8 mouse cellular contexts compared by ENCODE assay signal in the genomic region with DNA sequence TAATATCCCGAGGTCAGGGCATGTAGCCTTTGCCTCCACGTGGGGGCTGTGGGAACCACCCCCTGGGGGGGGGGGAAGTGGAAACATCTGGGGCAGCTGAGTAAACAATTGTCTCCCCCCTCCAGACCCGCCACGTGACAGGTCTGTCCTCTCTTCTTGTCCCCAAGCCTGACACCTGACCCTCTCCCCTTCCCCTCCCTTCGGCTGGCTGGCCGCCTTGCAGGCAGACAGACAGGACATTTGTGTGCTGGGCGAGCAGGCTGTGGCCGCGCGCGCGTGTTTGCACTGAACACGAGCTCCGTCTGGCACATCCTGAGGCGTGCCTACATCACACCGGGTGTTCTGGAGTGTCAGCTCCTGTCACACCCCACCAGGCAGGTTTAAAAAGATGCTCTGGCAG. TPM values are rescaled to one million over a fixed set of nuclear protein-coding genes. Genes with fewer than 3 reads are reported as not detected.
DNase-seq lines count a peak whose midpoint lies in the region; ATAC-seq and TF ChIP-seq lines count a peak whose summit lies in the region.

No protein-coding gene starts in this region.

- H3K27ac ChIP-seq in intestine, embryonic 14.5 days (ENCODE audit: low read depth) = no peak overlapping the region
- no peak overlapping the region for H3K27ac ChIP-seq in intestine, embryonic 16.5 days (ENCODE audit: low read length)
- peak overlapping the region; percentile 63 for H3K27ac ChIP-seq in embryonic facial prominence, embryonic 10.5 days (replicated peaks)
- H3K27ac ChIP-seq in limb, embryonic 13.5 days = no peak overlapping the region

- H3K9ac ChIP-seq in intestine, embryonic 14.5 days (ENCODE audit: low read length) = no peak overlapping the region
- H3K9ac ChIP-seq in intestine, embryonic 16.5 days (ENCODE audit: low read depth, low read length) = no peak overlapping the region
- no peak overlapping the region for H3K9ac ChIP-seq in limb, embryonic 13.5 days

- no peak overlapping the region for H3K4me3 ChIP-seq in intestine, embryonic 14.5 days (ENCODE audit: low read depth, low read length)
- H3K4me3 ChIP-seq in intestine, embryonic 16.5 days (ENCODE audit: low read length) = no peak overlapping the region
- peak overlapping the region; percentile 48 for H3K4me3 ChIP-seq in E14TG2a.4 (replicated peaks; ENCODE audit: low read length)
- peak overlapping the region; percentile 50 for H3K4me3 ChIP-seq in embryonic facial prominence, embryonic 10.5 days
- peak overlapping the region; percentile 22; the same call in 1 of the 2 replicates for H3K4me3 ChIP-seq in limb, embryonic 13.5 days

- H3K27me3 ChIP-seq in intestine, embryonic 14.5 days (replicated peaks; ENCODE audit: control insufficient read depth, insufficient read depth, low read length) = peaks cover 23% of the 10 kb centered on the region
- peaks cover 29% of the 10 kb centered on the region for H3K27me3 ChIP-seq in intestine, embryonic 16.5 days (replicated peaks; ENCODE audit: control insufficient read depth, insufficient read depth, low read length)
- peaks cover 34% of the 10 kb centered on the region for H3K27me3 ChIP-seq in E14TG2a.4 (ENCODE audit: insufficient read depth, low read length)
- H3K27me3 ChIP-seq in embryonic facial prominence, embryonic 10.5 days (replicated peaks; ENCODE audit: low read depth, poor library complexity, severe bottlenecking) = peaks cover 95% of the 10 kb centered on the region
- peaks cover 74% of the 10 kb centered on the region for H3K27me3 ChIP-seq in limb, embryonic 13.5 days
- H3K27me3 ChIP-seq in splenic B cell, adult 2 months (ENCODE audit: control insufficient read depth, insufficient read depth, low read length, poor library complexity, severe bottlenecking) = no peaks in the 10 kb centered on the region

- DNase-seq in intestine, embryonic 14.5 days (ENCODE audit: low spot score) = no peak
- peak; percentile 78 for DNase-seq in embryonic facial prominence, embryonic 10.5 days (ENCODE audit: low spot score)
- DNase-seq in splenic B cell, adult 2 months (ENCODE audit: low read depth, low spot score) = peak; percentile 79
- no peak for DNase-seq in adrenal gland, postnatal 10 days
- DNase-seq in T-cell, adult 2 months (ENCODE audit: low spot score) = no peak

- peaks cover 7% of the 10 kb centered on the region for H3K4me1 ChIP-seq in intestine, embryonic 14.5 days (replicated peaks; ENCODE audit: control insufficient read depth, insufficient read depth, low read length)
- peaks cover 15% of the 10 kb centered on the region for H3K4me1 ChIP-seq in intestine, embryonic 16.5 days (ENCODE audit: control insufficient read depth, insufficient read depth, low read length)
- peaks cover 88% of the 10 kb centered on the region for H3K4me1 ChIP-seq in E14TG2a.4 (replicated peaks; ENCODE audit: low read depth, low read length)
- peaks cover 43% of the 10 kb centered on the region for H3K4me1 ChIP-seq in embryonic facial prominence, embryonic 10.5 days
- H3K4me1 ChIP-seq in limb, embryonic 13.5 days = peaks cover 39% of the 10 kb centered on the region

- peak overlapping the region; percentile 34 for H3K4me2 ChIP-seq in intestine, embryonic 14.5 days (ENCODE audit: low read length)
- H3K4me2 ChIP-seq in intestine, embryonic 16.5 days (ENCODE audit: low read depth, low read length) = no peak overlapping the region
- peak overlapping the region; percentile 48 for H3K4me2 ChIP-seq in limb, embryonic 13.5 days (replicated peaks)

- no peaks in the 10 kb centered on the region for H3K36me3 ChIP-seq in intestine, embryonic 14.5 days (ENCODE audit: control insufficient read depth, insufficient read depth, low read length)
- no peaks in the 10 kb centered on the region for H3K36me3 ChIP-seq in intestine, embryonic 16.5 days (ENCODE audit: control insufficient read depth, insufficient read depth, low read length)
- H3K36me3 ChIP-seq in E14TG2a.4 (ENCODE audit: insufficient read depth, low read length) = no peaks in the 10 kb centered on the region
- H3K36me3 ChIP-seq in embryonic facial prominence, embryonic 10.5 days (replicated peaks) = no peaks in the 10 kb centered on the region
- no peaks in the 10 kb centered on the region for H3K36me3 ChIP-seq in limb, embryonic 13.5 days
- no peaks in the 10 kb centered on the region; the same call in 1 of the 2 replicates for H3K36me3 ChIP-seq in splenic B cell, adult 2 months (ENCODE audit: control insufficient read depth, insufficient read depth, low read length, poor library complexity, severe bottlenecking)

- no peak for TF ChIP-seq CTCF in E14TG2a.4 (conservative IDR thresholded peaks at IDR 0.05; ENCODE audit: low read length)

- 8% methylated on average over 16 of the region's 16 CpGs for WGBS in intestine, embryonic 14.5 days
- 11% methylated on average over 14 of the region's 16 CpGs for WGBS in intestine, embryonic 16.5 days
- WGBS in embryonic facial prominence, embryonic 10.5 days = 2% methylated on average over 16 of the region's 16 CpGs
- WGBS in limb, embryonic 13.5 days = 5% methylated on average over 16 of the region's 16 CpGs

- ATAC-seq in intestine, embryonic 14.5 days (replicated peaks; ENCODE audit: low FRiP score, low TSS enrichment, low read depth) = no peak
- ATAC-seq in intestine, embryonic 16.5 days = no peak
- no peak for ATAC-seq in limb, embryonic 13.5 days (ENCODE audit: low FRiP score, low read depth)

- no peaks in the 10 kb centered on the region for H3K9me3 ChIP-seq in intestine, embryonic 14.5 days (ENCODE audit: control insufficient read depth, low read length)
- no peaks in the 10 kb centered on the region for H3K9me3 ChIP-seq in intestine, embryonic 16.5 days (ENCODE audit: control insufficient read depth, low read length)
- H3K9me3 ChIP-seq in E14TG2a.4 (ENCODE audit: low read length) = no peaks in the 10 kb centered on the region
- H3K9me3 ChIP-seq in embryonic facial prominence, embryonic 10.5 days = no peaks in the 10 kb centered on the region
- H3K9me3 ChIP-seq in limb, embryonic 13.5 days = no peaks in the 10 kb centered on the region

RNA-seq across cellular contexts. Expression of a gene that starts 5.2 kb away (rescaled TPM):
- polyA plus RNA-seq in intestine, embryonic 14.5 days (2014; fragmentation: Nextera tagmentation; extraction: Ambion mirVana) = 3.7 and 4.0 TPM in 2 replicates
- 2.2 and 3.0 TPM in 2 replicates for polyA plus RNA-seq in intestine, embryonic 16.5 days (2015; fragmentation: Nextera tagmentation; extraction: Ambion mirVana)
- 1.8 and 2.2 TPM in 2 replicates for polyA plus RNA-seq in embryonic facial prominence, embryonic 10.5 days (2016; fragmentation: Nextera tagmentation; extraction: Ambion mirVana)
- polyA plus RNA-seq in limb, embryonic 13.5 days (2015; fragmentation: Nextera tagmentation; extraction: Ambion mirVana) = 5.1 and 5.6 TPM in 2 replicates
- total RNA-seq in adrenal gland, postnatal 10 days (2021) = 1 to 10 TPM; 7.4 to 9.2 TPM

RNA-seq across cellular contexts. Expression of a gene that starts 43.1 kb away (rescaled TPM):
- 0.26 and 0.50 TPM in 2 replicates for polyA plus RNA-seq in intestine, embryonic 14.5 days (2014; fragmentation: Nextera tagmentation; extraction: Ambion mirVana)
- polyA plus RNA-seq in intestine, embryonic 16.5 days (2015; fragmentation: Nextera tagmentation; extraction: Ambion mirVana) = 0.23 and 0.29 TPM in 2 replicates
- 0.06 and 0.10 TPM in 2 replicates for polyA plus RNA-seq in embryonic facial prominence, embryonic 10.5 days (2016; fragmentation: Nextera tagmentation; extraction: Ambion mirVana)
- 0.22 TPM in 2 replicates for polyA plus RNA-seq in limb, embryonic 13.5 days (2015; fragmentation: Nextera tagmentation; extraction: Ambion mirVana)
- total RNA-seq in adrenal gland, postnatal 10 days (2021) = under 1 TPM; 0.09 to 0.24 TPM

RNA-seq across cellular contexts. Expression of a gene that starts 57.9 kb away (rescaled TPM):
- polyA plus RNA-seq in intestine, embryonic 14.5 days (2014; fragmentation: Nextera tagmentation; extraction: Ambion mirVana) = 0.15 and 0.50 TPM in 2 replicates
- 1.8 and 1.9 TPM in 2 replicates for polyA plus RNA-seq in intestine, embryonic 16.5 days (2015; fragmentation: Nextera tagmentation; extraction: Ambion mirVana)
- 0.07 and 0.14 TPM in 2 replicates for polyA plus RNA-seq in embryonic facial prominence, embryonic 10.5 days (2016; fragmentation: Nextera tagmentation; extraction: Ambion mirVana)
- polyA plus RNA-seq in limb, embryonic 13.5 days (2015; fragmentation: Nextera tagmentation; extraction: Ambion mirVana) = 0.70 and 0.78 TPM in 2 replicates
- total RNA-seq in adrenal gland, postnatal 10 days (2021) = 1 to 10 TPM; 6.9 to 8.9 TPM

Comparison
In these comparisons a context has a peak if more than half of its experiments do, and no peak if none do; other contexts are left out.
1. DNase-seq: peak in embryonic facial prominence, embryonic 10.5 days (single experiment) and splenic B cell, adult 2 months (single experiment); none in intestine, embryonic 14.5 days (single experiment), adrenal gland, postnatal 10 days (single experiment) and T-cell, adult 2 months (single experiment).
2. H3K4me3 ChIP-seq: peak in E14TG2a.4 (single experiment), embryonic facial prominence, embryonic 10.5 days (single experiment) and limb, embryonic 13.5 days (single experiment); none in intestine, embryonic 14.5 days (single experiment) and intestine, embryonic 16.5 days (single experiment).